Mouse (Mus musculus) lung, embryonic 16.5 days (tissue): Measurements from ENCODE around the gene Gm4969. TPM values are rescaled to one million over a fixed set of nuclear protein-coding genes. Genes with fewer than 3 reads are reported as not detected.

Experiments used
- ATAC-seq: fragments of 200-750 bp; cut with Nextera tagmentation; 2 replicates; pipeline ENCODE4 v1.8.0; 2017; ENCODE audit warnings: low read depth, mild to moderate bottlenecking, moderate library complexity
- H3K27ac ChIP-seq: fragments of 300-500 bp; sonication (generic); 2 replicates; pipeline ENCODE4 v1.5.1; 2014; ENCODE audit warnings: mild to moderate bottlenecking, control low read depth, low read length
- H3K27me3 ChIP-seq: fragments of 300-500 bp; sonication (generic); 2 replicates; pipeline ENCODE4 v1.6.1; 2014; ENCODE audit warnings: low read depth, low read length, mixed read lengths; ENCODE audit not compliant: control insufficient read depth, insufficient read depth
- H3K36me3 ChIP-seq: fragments of 300-500 bp; sonication (generic); 2 replicates; pipeline ENCODE4 v1.6.1; 2014; ENCODE audit warnings: low read length; ENCODE audit not compliant: control insufficient read depth, insufficient read depth
- H3K4me1 ChIP-seq: fragments of 300-500 bp; sonication (generic); replicated peaks from 2 replicates; pipeline ENCODE4 v1.6.1; 2014; ENCODE audit warnings: low read length, mixed read lengths; ENCODE audit not compliant: control insufficient read depth, insufficient read depth
- H3K4me2 ChIP-seq: fragments of 300-500 bp; sonication (generic); 2 replicates; pipeline ENCODE4 v1.6.1; 2014; ENCODE audit warnings: low read depth, low read length, control low read depth
- H3K4me3 ChIP-seq: fragments of 300-500 bp; sonication (generic); 2 replicates; pipeline ENCODE4 v1.5.1; 2014; ENCODE audit warnings: mild to moderate bottlenecking, low read length, control low read depth
- H3K9ac ChIP-seq: fragments of 300-500 bp; sonication (generic); 2 replicates; pipeline ENCODE4 v1.6.1; 2014; ENCODE audit warnings: low read length, control low read depth
- H3K9me3 ChIP-seq: fragments of 300-500 bp; sonication (generic); 2 replicates; pipeline ENCODE4 v1.6.1; 2016; ENCODE audit warnings: low read length; ENCODE audit not compliant: control insufficient read depth
- WGBS: fragments of 180-500 bp; shearing (Covaris S2); extraction: QIAGEN DNeasy Blood & Tissue Kit; methylation state at CpG from one replicate; pipeline ENCODE4 v1.1.7; 2014; 5-methylcytosine and 5-hydroxymethylcytosine counted together
- microRNA-seq: library from miRNA; unstranded; fragments of <30 nt; microRNA quantifications from one replicate; pipeline ENCODE4, GENCODE M21; 2016
- polyA plus RNA-seq: library from polyadenylated mRNA; unstranded; fragments of >200 nt; fragmentation: Nextera tagmentation; extraction: Ambion mirVana; gene quantifications from 2 replicates; pipeline ENCODE4 v1.2.1, GENCODE M21; 2015

Gene Gm4969
- polyA plus RNA-seq, 1 experiment from 2014 or later = 2.2 TPM

- H3K36me3 ChIP-seq = peaks cover 15% of the 10 kb centered on the region
- ATAC-seq = peak; percentile 24; the same call in 1 of the 2 replicates
- no peak overlapping the region for H3K27ac ChIP-seq
- no peaks in the 10 kb centered on the region for H3K9me3 ChIP-seq
- no peaks in the 10 kb centered on the region for H3K4me1 ChIP-seq
- 61% methylated on average over 9 of the region's 9 CpGs for WGBS
- H3K27me3 ChIP-seq = no peaks in the 10 kb centered on the region
- H3K9ac ChIP-seq = no peak overlapping the region
- H3K4me2 ChIP-seq = no peak overlapping the region
- H3K4me3 ChIP-seq = no peak overlapping the region
Measured at GRCm38 (mm10) chr7:19054777-19055076, 63.4 kb downstream of the Gm4969 start.

GRCm38 (mm10) chr7:19054047-19054776, 64.0 kb downstream of the Gm4969 start, which contains the start of gene Rsph6a:
Rsph6a (plus strand) TSS chr7:19054690.
- WGBS = 34% methylated on average over 33 of the region's 33 CpGs
- Histone ChIP-seq H3K4me3 (no peak within 1 kb of the TSS), H3K36me3 (peaks cover 20% of the 10 kb centered on the region), H3K27me3 (no peaks in the 10 kb centered on the region), H3K9ac (no peak within 1 kb of the TSS), H3K9me3 (no peaks in the 10 kb centered on the region), H3K4me1 (no peaks in the 10 kb centered on the region), H3K4me2 (no peak within 1 kb of the TSS), H3K27ac (no peak within 1 kb of the TSS)
- ATAC-seq = peak; percentile 40

GRCm38 (mm10) chr7:19053136-19053532, 65.0 kb downstream of the Gm4969 start:
- Histone ChIP-seq H3K9ac (no peak overlapping the region), H3K9me3 (no peaks in the 10 kb centered on the region), H3K4me1 (no peaks in the 10 kb centered on the region), H3K27me3 (no peaks in the 10 kb centered on the region), H3K4me2 (no peak overlapping the region), H3K27ac (no peak overlapping the region), H3K4me3 (no peak overlapping the region), H3K36me3 (peaks cover 27% of the 10 kb centered on the region)
- ATAC-seq = no peak
- 80% methylated on average over 7 of the region's 7 CpGs for WGBS

- H3K27me3 ChIP-seq = no peaks in the 10 kb centered on the region
- H3K36me3 ChIP-seq = peaks cover 31% of the 10 kb centered on the region
- 82% methylated on average over 15 of the region's 15 CpGs for WGBS
- H3K9ac ChIP-seq = no peak overlapping the region
- H3K4me2 ChIP-seq = no peak overlapping the region
- H3K9me3 ChIP-seq = no peaks in the 10 kb centered on the region
- no peak overlapping the region for H3K4me3 ChIP-seq
- no peak for ATAC-seq
- no peak overlapping the region for H3K27ac ChIP-seq
- H3K4me1 ChIP-seq = no peaks in the 10 kb centered on the region
Measured at GRCm38 (mm10) chr7:19052345-19053135, 65.6 kb downstream of the Gm4969 start.

- Histone ChIP-seq H3K9ac (no peak overlapping the region), H3K36me3 (peaks cover 36% of the 10 kb centered on the region), H3K27me3 (no peaks in the 10 kb centered on the region), H3K27ac (no peak overlapping the region), H3K9me3 (no peaks in the 10 kb centered on the region), H3K4me2 (no peak overlapping the region), H3K4me3 (no peak overlapping the region), H3K4me1 (no peaks in the 10 kb centered on the region)
- no peak for ATAC-seq
- WGBS = 59% methylated on average over 4 of the region's 4 CpGs
Measured at GRCm38 (mm10) chr7:19051161-19051560, 67.0 kb downstream of the Gm4969 start.

- H3K9me3 ChIP-seq = no peaks in the 10 kb centered on the region
- H3K36me3 ChIP-seq = peaks cover 45% of the 10 kb centered on the region
- H3K27ac ChIP-seq = no peak overlapping the region
- no peak overlapping the region for H3K4me3 ChIP-seq
- no peak overlapping the region for H3K4me2 ChIP-seq
- ATAC-seq = no peak
- no peaks in the 10 kb centered on the region for H3K27me3 ChIP-seq
- no peak overlapping the region for H3K9ac ChIP-seq
- 84% methylated on average over 8 of the region's 8 CpGs for WGBS
- H3K4me1 ChIP-seq = no peaks in the 10 kb centered on the region
Measured at GRCm38 (mm10) chr7:19050172-19050571, 68.0 kb downstream of the Gm4969 start.

GRCm38 (mm10) chr7:19049252-19049651, 68.9 kb downstream of the Gm4969 start:
- Histone ChIP-seq H3K27me3 (no peaks in the 10 kb centered on the region), H3K4me3 (no peak overlapping the region), H3K9ac (no peak overlapping the region), H3K4me2 (no peak overlapping the region), H3K36me3 (peaks cover 50% of the 10 kb centered on the region), H3K4me1 (no peaks in the 10 kb centered on the region), H3K9me3 (no peaks in the 10 kb centered on the region), H3K27ac (no peak overlapping the region)
- no peak for ATAC-seq
- WGBS = 86% methylated on average over 5 of the region's 5 CpGs

Small RNA genes lying within 50 kb of the gene (microRNA-seq; reads per million reads assigned to microRNA genes)
- not detected for gene Mir3100

Other genes starting within 250 kb of the Gm4969 start
- 12.5 and 18.1 TPM in 2 replicates for gene Pglyrp1, start 247.0 kb downstream of the Gm4969 start, polyA plus RNA-seq
- gene Ccdc61, start 208.0 kb downstream of the Gm4969 start, polyA plus RNA-seq = 30.8 and 32.7 TPM in 2 replicates
- 0.89 and 0.99 TPM in 2 replicates for gene Nova2, start 192.5 kb downstream of the Gm4969 start, polyA plus RNA-seq
- gene Nanos2, start 131.0 kb downstream of the Gm4969 start, polyA plus RNA-seq = not detected in 2 replicates
- gene Mypop, start 127.1 kb downstream of the Gm4969 start, polyA plus RNA-seq = 2.1 and 2.8 TPM in 2 replicates
- gene Irf2bp1, start 114.3 kb downstream of the Gm4969 start, polyA plus RNA-seq = 16.0 and 16.5 TPM in 2 replicates
- gene Foxa3, start 94.8 kb downstream of the Gm4969 start, polyA plus RNA-seq = 2.3 TPM in 2 replicates
- gene Sympk, start 94.0 kb downstream of the Gm4969 start, polyA plus RNA-seq = 27.4 and 27.5 TPM in 2 replicates
- not detected in 2 replicates for gene Rsph6a, start 63.7 kb downstream of the Gm4969 start, polyA plus RNA-seq
- 11.3 and 11.9 TPM in 2 replicates for gene Dmwd, start 42.1 kb downstream of the Gm4969 start, polyA plus RNA-seq
- 28.7 and 29.3 TPM in 2 replicates for gene Dmpk, start 34.5 kb downstream of the Gm4969 start, polyA plus RNA-seq
- gene Six5, start 23.8 kb downstream of the Gm4969 start, polyA plus RNA-seq = 7.2 and 7.5 TPM in 2 replicates
- gene Fbxo46, start 1.5 kb upstream of the Gm4969 start, polyA plus RNA-seq = 16.2 and 16.3 TPM in 2 replicates
- gene Qpctl, start 30.9 kb upstream of the Gm4969 start, polyA plus RNA-seq = 15.4 and 15.7 TPM in 2 replicates
- gene Snrpd2, start 31.4 kb upstream of the Gm4969 start, polyA plus RNA-seq = 135 and 144 TPM in 2 replicates
- gene Gipr, start 47.8 kb upstream of the Gm4969 start, polyA plus RNA-seq = 5.6 and 8.2 TPM in 2 replicates
- gene Eml2, start 58.1 kb upstream of the Gm4969 start, polyA plus RNA-seq = 11.3 and 12.4 TPM in 2 replicates
- gene Gpr4, start 94.2 kb upstream of the Gm4969 start, polyA plus RNA-seq = 2.1 and 2.6 TPM in 2 replicates
- gene Opa3, start 110.0 kb upstream of the Gm4969 start, polyA plus RNA-seq = 29.9 and 31.5 TPM in 2 replicates
- 103 and 105 TPM in 2 replicates for gene Vasp, start 153.4 kb upstream of the Gm4969 start, polyA plus RNA-seq
- gene Ppm1n, start 161.7 kb upstream of the Gm4969 start, polyA plus RNA-seq = not detected in 2 replicates
- gene Rtn2, start 164.3 kb upstream of the Gm4969 start, polyA plus RNA-seq = 13.8 and 17.5 TPM in 2 replicates
- 0.20 and 0.31 TPM in 2 replicates for gene Fosb, start 191.7 kb upstream of the Gm4969 start, polyA plus RNA-seq
- gene Ercc1, start 226.4 kb upstream of the Gm4969 start, polyA plus RNA-seq = 79.9 and 82.5 TPM in 2 replicates
- gene Cd3eap, start 241.1 kb upstream of the Gm4969 start, polyA plus RNA-seq = 17.2 and 17.3 TPM in 2 replicates
- 4.9 TPM in 2 replicates for gene Ppp1r13l, start 241.4 kb upstream of the Gm4969 start, polyA plus RNA-seq